Mouse (Mus musculus) C2C12 (cell line): ENCODE measurements around the gene Gm15737. TPM values are rescaled to one million over a fixed set of nuclear protein-coding genes. Genes with fewer than 3 reads are reported as not detected.

Experiments
- H3K27me3 ChIP-seq: one replicate; pipeline ENCODE4 v1.6.1; 2011; ENCODE audit not compliant: control insufficient read depth, insufficient read depth, insufficient read length
- H3K36me3 ChIP-seq: one replicate; pipeline ENCODE4 v1.6.1; 2011; ENCODE audit not compliant: control insufficient read depth, insufficient read depth
- H3K4me3 ChIP-seq: one replicate; pipeline ENCODE4 v1.5.1; 2011; ENCODE audit warnings: mild to moderate bottlenecking, control low read depth; ENCODE audit not compliant: poor library complexity, insufficient read depth, severe bottlenecking
- H3K79me2 ChIP-seq: one replicate; pipeline ENCODE4 v1.6.1; 2011; ENCODE audit not compliant: control insufficient read depth, insufficient read depth
- H3K79me3 ChIP-seq: one replicate; pipeline ENCODE4 v1.6.1; 2011; ENCODE audit warnings: low read depth, control low read depth
- H3ac ChIP-seq: one replicate; pipeline ENCODE3; 2011; ENCODE audit warnings: low read depth; ENCODE audit not compliant: control insufficient read depth, insufficient read length
- CEBPB ChIP-seq: IDR thresholded peaks from one replicate; pipeline ENCODE4 v1.6.1; 2011; ENCODE audit warnings: low read depth, mild to moderate bottlenecking, control low read depth, moderate library complexity
- CTCF ChIP-seq: IDR thresholded peaks from one replicate; pipeline ENCODE4 v1.5.1; 2011; ENCODE audit not compliant: control insufficient read depth, insufficient read depth, insufficient read length
- FOSL1 ChIP-seq: IDR thresholded peaks from one replicate; pipeline ENCODE4 v1.8.0; 2011; ENCODE audit warnings: mild to moderate bottlenecking, low read length; ENCODE audit not compliant: poor library complexity, insufficient read depth, severe bottlenecking
- MAX ChIP-seq: IDR thresholded peaks from one replicate; pipeline ENCODE4 v1.6.1; 2011; ENCODE audit warnings: mild to moderate bottlenecking, control low read depth
- MYOD1 ChIP-seq: IDR thresholded peaks from one replicate; pipeline ENCODE4 v1.6.1; 2011; ENCODE audit warnings: low read depth; ENCODE audit not compliant: control insufficient read depth, insufficient read length
- MYOG ChIP-seq: IDR thresholded peaks from one replicate; pipeline ENCODE4 v1.6.1; 2011; ENCODE audit not compliant: control insufficient read depth, insufficient read length; ENCODE audit errors: extremely low read depth
- USF1 ChIP-seq: IDR thresholded peaks from one replicate; pipeline ENCODE4 v1.6.1; 2011; ENCODE audit warnings: low read depth, mild to moderate bottlenecking, control low read depth, moderate library complexity
- polyA plus RNA-seq: library from polyadenylated mRNA; unstranded; fragments of >200 nt; fragmentation: generic; extraction: Trizol; gene quantifications from one replicate; pipeline ENCODE4 v1.2.1, GENCODE M21; 2012; ENCODE audit warnings: missing spikeins

Gene Gm15737
- polyA plus RNA-seq, 1 experiment = not detected

GRCm38 (mm10) chr6:92849208-92849607, 19.9 kb upstream of the Gm15737 start:
- Histone ChIP-seq H3K36me3 (no peaks in the 10 kb centered on the region), H3K4me3 (no peak overlapping the region), H3K79me2 (no peaks in the 10 kb centered on the region), H3K27me3 (no peaks in the 10 kb centered on the region), H3K79me3 (no peaks in the 10 kb centered on the region), H3ac (no peak overlapping the region)
- TF ChIP-seq FOSL1 (no peak), USF1 (no peak), MYOG (no peak), CEBPB (no peak), CTCF (no peak), MAX (no peak), MYOD1 (no peak)

- no peak overlapping the region for H3K4me3 ChIP-seq
- no peaks in the 10 kb centered on the region for H3K27me3 ChIP-seq
- H3K79me2 ChIP-seq = no peaks in the 10 kb centered on the region
- no peaks in the 10 kb centered on the region for H3K36me3 ChIP-seq
- no peak overlapping the region for H3ac ChIP-seq
- TF ChIP-seq MYOD1 (no peak), USF1 (no peak), CTCF (no peak), MYOG (no peak), MAX (no peak), FOSL1 (no peak), CEBPB (no peak)
- no peaks in the 10 kb centered on the region for H3K79me3 ChIP-seq
Measured at GRCm38 (mm10) chr6:92850250-92850649, 18.9 kb upstream of the Gm15737 start.

GRCm38 (mm10) chr6:92854873-92855272, 14.3 kb upstream of the Gm15737 start:
- H3K79me2 ChIP-seq = no peaks in the 10 kb centered on the region
- TF ChIP-seq MAX (no peak), CEBPB (no peak), MYOG (no peak), USF1 (no peak), FOSL1 (no peak), MYOD1 (no peak), CTCF (no peak)
- no peaks in the 10 kb centered on the region for H3K36me3 ChIP-seq
- no peak overlapping the region for H3K4me3 ChIP-seq
- no peaks in the 10 kb centered on the region for H3K27me3 ChIP-seq
- no peaks in the 10 kb centered on the region for H3K79me3 ChIP-seq
- no peak overlapping the region for H3ac ChIP-seq

- H3K36me3 ChIP-seq = no peaks in the 10 kb centered on the region
- no peak overlapping the region for H3K4me3 ChIP-seq
- no peaks in the 10 kb centered on the region for H3K79me3 ChIP-seq
- TF ChIP-seq USF1 = no peak
- no peak for TF ChIP-seq MAX
- no peak for TF ChIP-seq MYOD1
- TF ChIP-seq FOSL1 = no peak
- TF ChIP-seq CEBPB = no peak
- TF ChIP-seq CTCF = no peak
- TF ChIP-seq MYOG = no peak
- no peaks in the 10 kb centered on the region for H3K79me2 ChIP-seq
- H3K27me3 ChIP-seq = no peaks in the 10 kb centered on the region
- no peak overlapping the region for H3ac ChIP-seq
Measured at GRCm38 (mm10) chr6:92857761-92858160, 11.4 kb upstream of the Gm15737 start.

- TF ChIP-seq USF1 (no peak), FOSL1 (no peak), CEBPB (no peak), CTCF (no peak), MYOD1 (no peak)
- H3K79me2 ChIP-seq = no peaks in the 10 kb centered on the region
- H3K27me3 ChIP-seq = no peaks in the 10 kb centered on the region
- H3K79me3 ChIP-seq = no peaks in the 10 kb centered on the region
- no peak overlapping the region for H3ac ChIP-seq
- H3K4me3 ChIP-seq = no peak overlapping the region
- H3K36me3 ChIP-seq = no peaks in the 10 kb centered on the region
Measured at GRCm38 (mm10) chr6:92858721-92859510, 10.2 kb upstream of the Gm15737 start.

GRCm38 (mm10) chr6:92860285-92860912, 8.8 kb upstream of the Gm15737 start:
- TF ChIP-seq USF1 (no peak), CTCF (no peak), MAX (no peak), MYOD1 (no peak), MYOG (no peak), FOSL1 (no peak), CEBPB (no peak)
- H3K79me3 ChIP-seq = no peaks in the 10 kb centered on the region
- H3K27me3 ChIP-seq = no peaks in the 10 kb centered on the region
- H3K79me2 ChIP-seq = no peaks in the 10 kb centered on the region
- H3K4me3 ChIP-seq = no peak overlapping the region
- H3ac ChIP-seq = no peak overlapping the region
- no peaks in the 10 kb centered on the region for H3K36me3 ChIP-seq
